Mouse (Mus musculus) MEL (cell line): ENCODE measurements around the gene Ldhb. TPM values are rescaled to one million over a fixed set of nuclear protein-coding genes. Genes with fewer than 3 reads are reported as not detected.

Experiments used
- DNase-seq: peaks from one replicate; pipeline ENCODE4 v3.0.0; 2011; ENCODE audit warnings: low read depth, low spot score
- H3K27ac ChIP-seq: 2 replicates; pipeline ENCODE4 v1.5.1; 2012; ENCODE audit warnings: low read depth, mild to moderate bottlenecking, control low read depth, low read length, moderate library complexity; ENCODE audit not compliant: control insufficient read depth
- H3K27me3 ChIP-seq, 2 experiments: fragments of 150-350 bp in 1 of 2; sonication (generic) in 1 of 2; 2 replicates each; pipeline ENCODE4 v1.6.1; 2012; ENCODE audit warnings: low read length in 2 of 2, mild to moderate bottlenecking in 2 of 2, improper control_type of control experiment in 1 of 2, moderate library complexity in 1 of 2; ENCODE audit not compliant: insufficient read depth in 2 of 2, control insufficient read depth in 1 of 2
- H3K36me3 ChIP-seq, 2 experiments: 2 replicates each; pipeline ENCODE4 v1.6.1; 2012 to 2014; ENCODE audit warnings: low read length in 2 of 2, improper control_type of control experiment in 1 of 2, inconsistent platforms in 1 of 2, mild to moderate bottlenecking in 1 of 2; ENCODE audit not compliant: insufficient read depth in 2 of 2, control insufficient read depth in 1 of 2
- H3K4me1 ChIP-seq, 2 experiments: fragments of 150-350 bp in 1 of 2; sonication (generic) in 1 of 2; 2 replicates each; pipeline ENCODE4 v1.6.1; 2012; ENCODE audit warnings: low read length in 2 of 2, improper control_type of control experiment in 1 of 2, mild to moderate bottlenecking in 1 of 2; ENCODE audit not compliant: insufficient read depth in 2 of 2, control insufficient read depth in 1 of 2
- H3K4me3 ChIP-seq, 2 experiments: fragments of 150-350 bp in 1 of 2; sonication (generic) in 1 of 2; 2 replicates each; pipeline ENCODE4 v1.5.1; 2012; ENCODE audit warnings: low read depth in 2 of 2, low read length in 2 of 2, mild to moderate bottlenecking in 2 of 2, moderate library complexity in 2 of 2, control low read depth in 1 of 2, improper control_type of control experiment in 1 of 2; ENCODE audit not compliant: control insufficient read depth in 1 of 2, insufficient read depth in 1 of 2
- H3K79me2 ChIP-seq: 2 replicates; pipeline ENCODE4 v1.6.1; 2012; ENCODE audit warnings: mild to moderate bottlenecking, low read length, moderate library complexity; ENCODE audit not compliant: control insufficient read depth, poor library complexity, insufficient read depth
- H3K9ac ChIP-seq: 2 replicates; pipeline ENCODE4 v1.6.1; 2012; ENCODE audit warnings: low read depth, mild to moderate bottlenecking, control low read depth, low read length, moderate library complexity; ENCODE audit not compliant: control insufficient read depth, poor library complexity, severe bottlenecking
- H3K9me3 ChIP-seq: fragments of 150-350 bp; sonication (generic); replicated peaks from 2 replicates; pipeline ENCODE4 v1.6.1; 2012; ENCODE audit warnings: mild to moderate bottlenecking, low read length, improper control_type of control experiment, moderate library complexity; ENCODE audit not compliant: insufficient read depth
- BHLHE40 ChIP-seq: IDR thresholded peaks from 2 replicates; pipeline ENCODE4 v1.6.1; 2012; ENCODE audit warnings: low read depth, mild to moderate bottlenecking, inconsistent platforms, low read length, improper control_type of control experiment, borderline replicate concordance
- CHD1 ChIP-seq: IDR thresholded peaks from 2 replicates; pipeline ENCODE4 v1.6.1; 2012; ENCODE audit warnings: low read depth, mild to moderate bottlenecking, inconsistent platforms, low read length, improper control_type of control experiment
- CTCF ChIP-seq, 3 experiments: IDR thresholded peaks in 2 of 3; conservative IDR thresholded peaks in 1 of 3; 2 replicates each; pipeline ENCODE4 v1.5.1; 2011 to 2012; ENCODE audit warnings: low read length in 3 of 3, low read depth in 2 of 3, mild to moderate bottlenecking in 2 of 3, improper control_type of control experiment in 1 of 3, inconsistent platforms in 1 of 3, mixed read lengths in 1 of 3, moderate library complexity in 1 of 3; ENCODE audit not compliant: control insufficient read depth in 1 of 3, insufficient read depth in 1 of 3, poor library complexity in 1 of 3, severe bottlenecking in 1 of 3
- E2F4 ChIP-seq: IDR thresholded peaks from 2 replicates; pipeline ENCODE4 v1.6.1; 2011; ENCODE audit warnings: low read depth, low read length, improper control_type of control experiment, borderline replicate concordance
- ELF1 ChIP-seq: IDR thresholded peaks from 2 replicates; pipeline ENCODE4 v1.6.1; 2014; ENCODE audit warnings: low read depth, mild to moderate bottlenecking, inconsistent platforms, low read length, improper control_type of control experiment, moderate library complexity
- EP300 ChIP-seq, 2 experiments: IDR thresholded peaks; 2 replicates each; pipeline ENCODE4 v1.6.1; 2011; ENCODE audit warnings: improper control_type of control experiment in 2 of 2, low read length in 2 of 2, low read depth in 1 of 2, mild to moderate bottlenecking in 1 of 2
- ETS1 ChIP-seq: IDR thresholded peaks from 2 replicates; pipeline ENCODE4 v1.6.1; 2012; ENCODE audit warnings: low read depth, mild to moderate bottlenecking, inconsistent platforms, low read length, improper control_type of control experiment, moderate library complexity
- GATA1 ChIP-seq: IDR thresholded peaks from 2 replicates; pipeline ENCODE4 v1.6.1; 2011; ENCODE audit warnings: low read depth, low read length, improper control_type of control experiment
- HCFC1 ChIP-seq: IDR thresholded peaks from 2 replicates; pipeline ENCODE4 v1.6.1; 2012; ENCODE audit warnings: low read depth, mild to moderate bottlenecking, inconsistent platforms, low read length, improper control_type of control experiment, moderate library complexity
- JUND ChIP-seq: IDR thresholded peaks from 2 replicates; pipeline ENCODE4 v1.6.1; 2011; ENCODE audit warnings: low read depth, mild to moderate bottlenecking, improper control_type of control experiment, low read length
- KAT2A ChIP-seq: conservative IDR thresholded peaks from 2 replicates; pipeline ENCODE4 v1.6.1; 2012; ENCODE audit warnings: low read depth, low read length, improper control_type of control experiment, inconsistent platforms
- MAFK ChIP-seq: IDR thresholded peaks from 2 replicates; pipeline ENCODE4 v1.6.1; 2011; ENCODE audit warnings: low read depth, mild to moderate bottlenecking, low read length, improper control_type of control experiment, borderline replicate concordance
- MAX ChIP-seq: IDR thresholded peaks from 2 replicates; pipeline ENCODE4 v1.6.1; 2011; ENCODE audit warnings: low read length, improper control_type of control experiment
- MAZ ChIP-seq: IDR thresholded peaks from 2 replicates; pipeline ENCODE4 v1.6.1; 2012; ENCODE audit warnings: low read depth, mild to moderate bottlenecking, inconsistent platforms, low read length, improper control_type of control experiment
- MEF2A ChIP-seq: IDR thresholded peaks from 2 replicates; pipeline ENCODE4 v1.6.1; 2014; ENCODE audit warnings: low read depth, mild to moderate bottlenecking, inconsistent platforms, low read length, improper control_type of control experiment; ENCODE audit not compliant: poor library complexity, insufficient replicate concordance, severe bottlenecking; ENCODE audit errors: extremely low read depth
- MYB ChIP-seq: IDR thresholded peaks from 2 replicates; pipeline ENCODE4 v1.6.1; 2011; ENCODE audit warnings: mild to moderate bottlenecking, low read depth, low read length, improper control_type of control experiment
- MYC ChIP-seq: IDR thresholded peaks from 2 replicates; pipeline ENCODE4 v1.6.1; 2011; ENCODE audit warnings: low read depth, mild to moderate bottlenecking, low read length, improper control_type of control experiment, moderate library complexity
- NELFE ChIP-seq: IDR thresholded peaks from 2 replicates; pipeline ENCODE4 v1.6.1; 2011; ENCODE audit warnings: low read depth, low read length, improper control_type of control experiment
- NRF1 ChIP-seq: IDR thresholded peaks from 2 replicates; pipeline ENCODE4 v1.6.1; 2014; ENCODE audit warnings: low read depth, mild to moderate bottlenecking, inconsistent platforms, low read length, improper control_type of control experiment, moderate library complexity; ENCODE audit not compliant: poor library complexity, insufficient read depth, severe bottlenecking
- POLR2A ChIP-seq, 2 experiments: IDR thresholded peaks; 2 replicates each; pipeline ENCODE4 v1.6.1; 2011 to 2012; ENCODE audit warnings: low read length in 2 of 2, mild to moderate bottlenecking in 2 of 2, control low read depth in 1 of 2, improper control_type of control experiment in 1 of 2, low read depth in 1 of 2, moderate library complexity in 1 of 2; ENCODE audit not compliant: control insufficient read depth in 1 of 2, insufficient read depth in 1 of 2, poor library complexity in 1 of 2
- POLR2AphosphoS5 ChIP-seq: IDR thresholded peaks from 2 replicates; pipeline ENCODE4 v1.6.1; 2012; ENCODE audit warnings: low read depth, borderline replicate concordance, mild to moderate bottlenecking, inconsistent platforms, low read length, moderate library complexity, mixed read lengths
- RAD21 ChIP-seq: IDR thresholded peaks from 2 replicates; pipeline ENCODE4 v1.6.1; 2011; ENCODE audit warnings: mild to moderate bottlenecking, low read depth, low read length, improper control_type of control experiment
- RCOR1 ChIP-seq: IDR thresholded peaks from 2 replicates; pipeline ENCODE4 v1.6.1; 2012; ENCODE audit warnings: low read depth, mild to moderate bottlenecking, inconsistent platforms, low read length, improper control_type of control experiment
- TAL1 ChIP-seq: IDR thresholded peaks from 2 replicates; pipeline ENCODE4 v1.6.1; 2012; ENCODE audit warnings: mild to moderate bottlenecking, inconsistent platforms, low read length, moderate library complexity, mixed read lengths
- TCF12 ChIP-seq: IDR thresholded peaks from 2 replicates; pipeline ENCODE4 v1.6.1; 2014; ENCODE audit warnings: low read depth, mild to moderate bottlenecking, inconsistent platforms, low read length, improper control_type of control experiment, moderate library complexity
- USF1 ChIP-seq: IDR thresholded peaks from 2 replicates; pipeline ENCODE4 v1.6.1; 2014; ENCODE audit warnings: low read depth, mild to moderate bottlenecking, inconsistent platforms, low read length, improper control_type of control experiment, moderate library complexity
- USF2 ChIP-seq, 2 experiments: IDR thresholded peaks; 2 replicates each; pipeline ENCODE4 v1.6.1; 2011 to 2012; ENCODE audit warnings: improper control_type of control experiment in 2 of 2, low read length in 2 of 2, borderline replicate concordance in 1 of 2, inconsistent platforms in 1 of 2, low read depth in 1 of 2, mild to moderate bottlenecking in 1 of 2; ENCODE audit not compliant: insufficient read depth in 1 of 2
- ZKSCAN1 ChIP-seq: IDR thresholded peaks from 2 replicates; pipeline ENCODE4 v1.6.1; 2012; ENCODE audit warnings: low read depth, mild to moderate bottlenecking, inconsistent platforms, low read length, improper control_type of control experiment, moderate library complexity
- ZMIZ1 ChIP-seq: IDR thresholded peaks from 2 replicates; pipeline ENCODE4 v1.6.1; 2012; ENCODE audit warnings: low read depth, mild to moderate bottlenecking, inconsistent platforms, low read length, improper control_type of control experiment, moderate library complexity
- polyA plus RNA-seq, 2 experiments: library from polyadenylated mRNA; stranded (reverse) in 1 of 2; unstranded in 1 of 2; fragments of >175 nt in 1 of 2; fragments of >200 nt in 1 of 2; gene quantifications; 2 replicates each; pipeline versions ENCODE4 v1.2.1 to v1.2.4; 2012; ENCODE audit warnings: low replicate concordance in 2 of 2, low read depth in 1 of 2; ENCODE audit not compliant: insufficient read length in 2 of 2, insufficient read depth in 1 of 2, missing spikeins in 1 of 2
- total RNA-seq: library from RNA; depleted of rRNA; stranded (reverse); fragments of 300-350 nt; gene quantifications from 2 replicates; pipeline ENCODE4 v1.2.3, GENCODE M21; 2012

Gene Ldhb
- total and polyA plus RNA-seq, 3 experiments: not detected

DNA sequence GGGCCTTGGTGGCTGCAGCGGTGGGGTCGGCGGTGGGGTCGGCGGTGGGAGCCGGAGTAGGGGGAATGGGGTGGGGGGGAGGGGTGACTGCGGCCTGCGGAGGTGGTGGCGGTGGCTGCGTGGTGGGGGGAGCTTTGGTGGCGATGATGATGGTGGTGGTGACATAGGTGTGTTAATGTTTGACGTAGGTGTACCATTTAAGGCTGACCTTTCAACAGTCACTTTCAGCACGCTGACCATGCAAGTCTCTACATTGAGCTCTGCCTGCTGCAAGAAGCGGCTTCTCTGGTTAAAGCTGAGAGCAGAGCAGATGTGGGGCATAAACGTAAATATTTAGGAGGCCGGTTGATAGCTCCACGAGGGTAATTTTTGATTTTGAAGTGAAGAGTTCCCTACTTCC lies 24.4 kb upstream of the Ldhb start:
- Histone ChIP-seq H3K36me3 (no peaks in the 10 kb centered on the region), H3K9ac (no peak overlapping the region), H3K27ac (no peak overlapping the region), H3K4me3 (no peak overlapping the region), H3K27me3 (no peaks in the 10 kb centered on the region), H3K79me2 (no peaks in the 10 kb centered on the region), H3K9me3 (no peaks in the 10 kb centered on the region), H3K4me1 (0 out of 4 replicates have a peak, but pooled peaks cover 0 to 3% of the 10 kb centered on the region in 2 experiments)
- no peak for DNase-seq
- TF ChIP-seq MAZ: no peak

DNA sequence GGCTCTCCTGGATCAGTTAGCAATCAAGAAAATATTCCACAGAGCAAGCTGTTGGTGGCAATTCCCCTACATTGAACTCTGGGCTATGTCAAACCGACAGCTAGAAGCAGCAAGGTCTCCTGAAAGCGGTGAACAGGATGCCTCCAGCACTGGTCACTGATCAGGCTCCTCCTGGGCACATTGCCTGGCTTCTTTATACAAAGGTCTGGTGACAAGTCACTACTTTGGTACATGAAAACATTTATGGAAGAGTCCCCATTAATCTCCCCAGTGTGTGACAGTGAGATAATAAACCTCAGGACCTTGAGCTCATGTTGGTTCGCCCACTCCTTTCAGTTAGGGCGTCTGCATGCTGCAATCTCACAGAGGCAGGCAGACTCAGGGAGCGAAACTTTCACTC lies 22.6 kb upstream of the Ldhb start:
- Histone ChIP-seq H3K9ac (no peak overlapping the region), H3K9me3 (no peaks in the 10 kb centered on the region), H3K36me3 (no peaks in the 10 kb centered on the region), H3K4me3 (no peak overlapping the region), H3K27ac (no peak overlapping the region), H3K27me3 (no peaks in the 10 kb centered on the region), H3K79me2 (no peaks in the 10 kb centered on the region), H3K4me1 (0 out of 4 replicates have a peak, but pooled peaks cover 0 to 3% of the 10 kb centered on the region in 2 experiments)
- DNase-seq: peak; percentile 45
- no peak for TF ChIP-seq RAD21
- no peak for TF ChIP-seq MYC
- no peak for TF ChIP-seq MYB
- no peak for TF ChIP-seq BHLHE40
- no peak for TF ChIP-seq CHD1
- TF ChIP-seq RCOR1: no peak
- TF ChIP-seq ELF1: no peak
- TF ChIP-seq NELFE: no peak
- no peak for TF ChIP-seq ZMIZ1
- peak; percentile 34 to 67; a peak in 3 of 4 replicates for TF ChIP-seq EP300 (IDR thresholded peaks at IDR 0.05; ENCODE audit: low read depth in 1 of 2, low read length in 2 of 2)
- TF ChIP-seq MAFK: no peak
- TF ChIP-seq ETS1: no peak
- TF ChIP-seq E2F4: no peak
- no peak for TF ChIP-seq POLR2AphosphoS5
- TF ChIP-seq USF2 (IDR thresholded peaks at IDR 0.05; ENCODE audit: borderline replicate concordance in 1 of 2, insufficient read depth in 1 of 2, low read depth in 1 of 2, low read length in 2 of 2): no peak
- TF ChIP-seq CTCF (IDR thresholded peaks at IDR 0.05 in 2 of 3, conservative IDR thresholded peaks at IDR 0.05 in 1 of 3; ENCODE audit: control insufficient read depth in 1 of 3, insufficient read depth in 1 of 3, low read depth in 2 of 3, low read length in 3 of 3, poor library complexity in 1 of 3, severe bottlenecking in 1 of 3): no peak
- TF ChIP-seq HCFC1: no peak
- TF ChIP-seq TAL1: peak; percentile 60
- TF ChIP-seq GATA1: 0 out of 2 replicates have a peak, but pooled peaks have one; percentile 10
- no peak for TF ChIP-seq NRF1
- TF ChIP-seq JUND: no peak
- TF ChIP-seq KAT2A: no peak
- TF ChIP-seq MAX: no peak
- no peak for TF ChIP-seq MEF2A
- TF ChIP-seq ZKSCAN1: no peak
- TF ChIP-seq POLR2A (IDR thresholded peaks at IDR 0.05; ENCODE audit: control insufficient read depth in 1 of 2, insufficient read depth in 1 of 2, low read depth in 1 of 2, low read length in 2 of 2, poor library complexity in 1 of 2): no peak
- no peak for TF ChIP-seq MAZ
- TF ChIP-seq TCF12: peak; percentile 24; the same call in 1 of the 2 replicates
- TF ChIP-seq USF1: no peak
